Mouse (Mus musculus) spleen, adult 2 months (tissue): ENCODE data around the gene Ldlr. TPM values are rescaled to one million over a fixed set of nuclear protein-coding genes. Genes with fewer than 3 reads are reported as not detected.

Experiments
- DNase-seq, 2 experiments: peaks; one replicate each; pipeline versions ENCODE4 v3.0.0 to v3.0.0-alpha.2; 2012 to 2021; ENCODE audit warnings: low spot score in 2 of 2, low read depth in 1 of 2
- H3K27ac ChIP-seq: fragments of 200-500 bp; 2 replicates; pipeline ENCODE4 v1.5.1; 2012; ENCODE audit warnings: low read length, inconsistent platforms; ENCODE audit not compliant: insufficient read depth
- H3K27me3 ChIP-seq: fragments of 200-500 bp; 2 replicates; pipeline ENCODE4 v1.6.1; 2012; ENCODE audit warnings: mild to moderate bottlenecking, moderate library complexity, low read length, inconsistent platforms; ENCODE audit not compliant: control insufficient read depth, insufficient read depth
- H3K36me3 ChIP-seq: fragments of 200-500 bp; 2 replicates; pipeline ENCODE4 v1.6.1; 2012; ENCODE audit warnings: mild to moderate bottlenecking, low read length, inconsistent platforms; ENCODE audit not compliant: control insufficient read depth, insufficient read depth
- H3K4me1 ChIP-seq: fragments of 200-500 bp; 2 replicates; pipeline ENCODE4 v1.6.1; 2011; ENCODE audit warnings: inconsistent platforms; ENCODE audit not compliant: control insufficient read depth, insufficient read depth, insufficient read length
- H3K4me3 ChIP-seq: fragments of 200-500 bp; 2 replicates; pipeline ENCODE4 v1.5.1; 2011; ENCODE audit warnings: mild to moderate bottlenecking, inconsistent platforms; ENCODE audit not compliant: insufficient read depth, insufficient read length; ENCODE audit errors: extremely low read depth
- CTCF ChIP-seq: fragments of 200-500 bp; IDR thresholded peaks from 2 replicates; pipeline ENCODE4 v1.5.1; 2011; ENCODE audit warnings: mild to moderate bottlenecking, inconsistent platforms; ENCODE audit not compliant: insufficient read depth, insufficient read length, insufficient replicate concordance; ENCODE audit errors: extremely low read depth
- POLR2A ChIP-seq: fragments of 200-500 bp; IDR thresholded peaks from 2 replicates; pipeline ENCODE4 v1.6.1; 2011; ENCODE audit warnings: low read depth, low read length, inconsistent platforms
- WGBS: fragments of 180-500 bp; shearing (Covaris S2); methylation state at CpG from one replicate; pipeline ENCODE4 v1.1.7; 2018; 5-methylcytosine and 5-hydroxymethylcytosine counted together
- polyA plus RNA-seq: library from polyadenylated mRNA; depleted of rRNA; stranded (reverse); fragments of >200 nt; gene quantifications from 2 replicates; pipeline ENCODE4 v1.2.3, GENCODE M21; 2012; rRNA removed

Ldlr gene
- polyA plus RNA-seq = 19.4 and 23.6 TPM in 2 replicates

DNA sequence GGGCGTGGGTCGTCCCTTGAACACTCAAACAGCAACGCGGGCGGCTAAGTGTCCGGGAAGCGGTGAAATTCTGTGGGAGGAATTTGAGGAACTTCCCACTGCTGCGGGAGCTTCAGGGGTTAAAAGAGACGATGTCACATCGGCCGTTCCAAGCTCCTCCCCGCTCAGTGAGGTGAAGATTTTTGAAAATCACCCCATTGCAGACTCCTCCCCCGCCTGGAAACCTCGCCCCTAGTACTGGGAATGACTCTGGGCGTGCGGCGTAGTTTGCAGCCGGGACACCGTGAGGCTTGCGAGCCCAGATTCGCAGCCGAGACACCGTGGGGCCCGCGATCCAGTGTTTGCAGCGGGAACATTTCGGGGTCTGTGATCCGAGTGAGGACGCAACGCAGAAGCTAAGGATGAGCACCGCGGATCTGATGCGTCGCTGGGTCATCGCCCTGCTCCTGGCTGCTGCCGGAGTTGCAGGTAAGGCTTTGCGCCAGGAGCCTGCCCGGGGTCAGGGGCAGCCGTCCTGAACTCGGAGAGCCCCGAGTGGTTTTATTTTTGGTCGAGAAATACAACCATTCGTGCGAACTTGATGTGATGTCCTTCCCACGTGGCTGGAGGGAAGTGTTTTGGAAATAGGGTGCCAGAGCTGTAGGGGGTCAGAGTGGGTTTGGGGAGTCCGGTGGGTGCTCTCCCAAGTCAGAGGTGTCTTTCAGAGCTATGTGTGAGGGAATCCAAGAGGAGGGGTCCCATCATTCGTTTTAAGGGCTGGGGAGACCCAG is at the start of gene Ldlr:
Gene Ldlr (plus strand): TSS at position 107 of the 770 bp plus-strand sequence.
- Histone ChIP-seq H3K27ac (peak within 1 kb of the TSS; percentile 68), H3K4me3 (peak within 1 kb of the TSS; percentile 85), H3K27me3 (no peaks in the 10 kb centered on the region), H3K4me1 (no peaks in the 10 kb centered on the region; the same call in 1 of the 2 replicates), H3K36me3 (no peaks in the 10 kb centered on the region)
- TF ChIP-seq POLR2A (peak; percentile 10; the same call in 1 of the 2 replicates), CTCF (no peak)
- peak; percentile 27 to 51 for DNase-seq
- WGBS = under 1% methylated on average over 47 of the region's 47 CpGs

DNA sequence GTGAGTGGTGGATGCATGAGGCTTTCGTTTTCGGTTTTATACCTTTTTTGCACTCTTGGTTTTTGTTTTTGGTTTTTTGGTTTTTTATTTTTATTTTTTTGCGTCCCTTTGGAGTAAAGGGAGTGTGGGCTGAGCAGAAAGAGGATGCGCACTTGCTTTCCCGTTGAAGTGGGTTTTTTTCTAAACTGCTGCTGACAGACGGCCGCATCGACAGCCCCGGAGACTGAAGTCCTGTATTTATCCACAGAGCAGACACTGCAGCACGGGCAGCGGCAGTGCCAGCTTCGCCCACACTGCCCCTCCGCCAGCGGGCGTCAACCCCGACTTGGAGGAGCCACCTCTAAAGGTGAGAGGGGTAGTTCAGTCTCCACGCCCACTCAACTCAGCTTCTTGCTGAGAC is 45.6 kb upstream of the Ldlr start:
- Histone ChIP-seq H3K27ac (no peak overlapping the region), H3K27me3 (no peaks in the 10 kb centered on the region), H3K4me3 (no peak overlapping the region), H3K4me1 (no peaks in the 10 kb centered on the region), H3K36me3 (peaks cover 64% of the 10 kb centered on the region)
- DNase-seq = no peak
- TF ChIP-seq CTCF (no peak), POLR2A (no peak)
- 96% methylated on average over 17 of the region's 17 CpGs for WGBS

DNA sequence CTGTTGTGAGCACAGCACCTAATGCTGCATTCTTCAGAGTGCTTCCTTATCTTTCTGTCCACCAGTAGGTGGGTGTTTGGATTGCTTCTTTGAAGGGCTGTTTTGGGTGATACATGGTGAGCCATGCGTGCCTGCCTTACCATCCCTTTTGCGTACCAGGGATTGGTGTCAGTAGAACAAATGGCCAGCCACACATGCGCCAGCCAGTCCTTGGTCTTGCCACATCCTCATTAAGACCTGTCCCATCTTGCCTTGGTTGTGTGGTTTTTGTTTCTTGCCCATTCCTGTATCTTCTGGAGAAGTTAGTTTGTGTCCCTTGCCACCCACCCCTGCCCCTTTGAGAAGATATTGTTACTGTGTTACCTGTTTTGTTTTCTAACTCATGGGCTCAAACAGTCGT is 42.8 kb upstream of the Ldlr start:
- Histone ChIP-seq H3K27ac (no peak overlapping the region), H3K36me3 (peaks cover 62% of the 10 kb centered on the region), H3K4me3 (no peak overlapping the region), H3K4me1 (no peaks in the 10 kb centered on the region), H3K27me3 (no peaks in the 10 kb centered on the region)
- TF ChIP-seq POLR2A (no peak), CTCF (no peak)
- WGBS = 87% methylated on average over 4 of the region's 4 CpGs
- DNase-seq = no peak

DNA sequence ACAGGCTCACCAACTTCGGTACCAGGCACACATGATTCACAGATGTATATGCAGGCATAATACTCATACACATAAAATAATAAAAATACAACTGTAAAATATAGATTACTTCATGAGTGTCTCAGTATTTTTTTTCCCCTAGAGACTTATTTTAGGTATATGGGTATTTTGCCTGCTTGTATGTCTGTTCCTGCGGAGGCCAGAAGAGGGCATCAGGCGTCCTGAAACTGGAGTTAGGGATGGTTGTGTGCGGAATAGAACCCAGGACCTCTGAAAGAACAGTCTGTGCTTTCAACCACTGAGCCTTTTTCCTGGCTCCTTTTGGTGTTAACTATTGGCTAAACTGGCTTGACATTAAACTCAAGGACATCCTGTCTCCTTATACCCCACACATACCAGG is 40.5 kb upstream of the Ldlr start:
- no peaks in the 10 kb centered on the region for H3K4me1 ChIP-seq

DNA sequence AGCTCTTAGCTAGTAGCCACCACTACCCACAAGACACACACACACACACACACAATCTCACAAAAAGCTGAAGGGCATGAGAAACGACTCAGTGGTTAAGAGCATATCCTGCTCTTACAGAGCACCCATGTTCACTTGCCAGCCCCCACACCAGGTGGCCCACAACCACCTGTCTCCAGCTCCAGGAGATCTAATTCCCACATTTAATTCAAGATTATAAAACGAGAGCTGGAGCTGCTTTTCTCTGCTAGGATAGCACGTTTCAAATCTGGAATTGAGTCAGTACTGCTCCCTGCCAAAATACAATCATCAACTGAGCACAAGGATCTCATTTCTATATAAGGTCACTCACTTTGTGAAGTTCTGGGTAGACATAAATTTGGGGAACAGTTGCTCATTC is 39.4 kb upstream of the Ldlr start:
- DNase-seq = no peak
- WGBS = 74% methylated on average over 3 of the region's 3 CpGs
- Histone ChIP-seq H3K27me3 (no peaks in the 10 kb centered on the region), H3K4me3 (no peak overlapping the region), H3K36me3 (peaks cover 59% of the 10 kb centered on the region), H3K4me1 (no peaks in the 10 kb centered on the region), H3K27ac (no peak overlapping the region)
- no peak for TF ChIP-seq POLR2A
- no peak for TF ChIP-seq CTCF

More for the DNA sequence above, 40.5 kb upstream of the Ldlr start:
- no peak overlapping the region for H3K27ac ChIP-seq
- H3K27me3 ChIP-seq = no peaks in the 10 kb centered on the region
- WGBS = 95% methylated on average over 4 of the region's 4 CpGs
- H3K36me3 ChIP-seq = peaks cover 62% of the 10 kb centered on the region
- H3K4me3 ChIP-seq = no peak overlapping the region
- no peak for DNase-seq
- TF ChIP-seq CTCF (no peak), POLR2A (no peak)

DNA sequence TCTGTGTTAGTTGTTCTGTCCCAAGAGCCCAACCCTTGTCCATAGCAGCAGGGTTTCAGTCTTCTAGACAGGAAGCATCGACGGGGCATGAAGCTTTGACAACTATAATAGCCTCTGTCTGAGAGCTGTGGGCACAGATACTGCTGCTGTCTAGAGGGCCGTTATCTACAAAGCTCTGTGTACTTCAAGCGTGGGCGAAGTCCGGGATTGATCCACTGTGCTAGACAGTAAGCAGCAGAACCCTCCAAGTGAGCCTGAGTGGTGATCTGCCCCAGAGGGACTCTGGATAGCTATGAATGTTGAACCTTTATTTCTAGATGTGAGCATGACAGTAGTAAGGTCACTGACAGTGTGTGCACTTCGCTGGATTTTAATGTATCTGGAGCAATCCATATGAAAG is 34.7 kb upstream of the Ldlr start:
- DNase-seq = no peak
- no peak for TF ChIP-seq CTCF
- no peak for TF ChIP-seq POLR2A
- WGBS = 96% methylated on average over 7 of the region's 7 CpGs
- H3K27ac ChIP-seq = no peak overlapping the region
- no peak overlapping the region for H3K4me3 ChIP-seq
- H3K4me1 ChIP-seq = no peaks in the 10 kb centered on the region
- H3K36me3 ChIP-seq = peaks cover 46% of the 10 kb centered on the region
- no peaks in the 10 kb centered on the region for H3K27me3 ChIP-seq

DNA sequence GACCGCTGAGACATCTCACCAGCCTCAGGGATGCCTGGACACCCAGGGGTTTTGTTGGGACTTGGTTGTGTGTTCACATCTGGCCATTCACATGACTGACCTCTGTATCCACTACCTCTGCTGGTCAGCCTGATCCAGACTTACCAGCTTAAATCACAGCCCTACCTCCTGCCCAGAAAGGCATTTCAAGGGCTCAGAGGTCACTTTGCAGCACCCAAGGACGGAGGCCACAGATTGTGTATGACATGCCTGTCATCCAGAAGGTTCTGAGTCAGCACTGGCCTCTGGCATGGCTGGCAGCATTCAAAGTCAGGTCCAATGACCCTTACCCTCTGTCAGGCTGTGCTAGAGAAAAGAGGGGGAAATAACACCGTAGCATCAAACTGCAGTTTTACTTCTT is 33.3 kb upstream of the Ldlr start:
- Histone ChIP-seq H3K27me3 (no peaks in the 10 kb centered on the region), H3K4me1 (no peaks in the 10 kb centered on the region), H3K36me3 (peaks cover 47% of the 10 kb centered on the region), H3K27ac (no peak overlapping the region), H3K4me3 (no peak overlapping the region)
- TF ChIP-seq POLR2A (no peak), CTCF (no peak)
- WGBS = 92% methylated on average over 3 of the region's 3 CpGs
- DNase-seq = no peak
